Mouse (Mus musculus) limb, embryonic 10.5 days (tissue): ENCODE results near the gene Cldn34b2. TPM values are rescaled to one million over a fixed set of nuclear protein-coding genes. Genes with fewer than 3 reads are reported as not detected.
"Not testable (repeated sequence)": the region's sequence is repeated elsewhere in the genome, so short reads cannot be mapped to it uniquely, and the experiment has no call there.

Experiments used
- DNase-seq: peaks from one replicate; pipeline ENCODE4 v3.0.0-alpha.2; 2017; ENCODE audit warnings: low spot score
- H3K27ac ChIP-seq: fragments of 300-500 bp; sonication (generic); 2 replicates; pipeline ENCODE4 v1.5.1; 2016; ENCODE audit warnings: mild to moderate bottlenecking
- H3K27me3 ChIP-seq: fragments of 300-500 bp; sonication (generic); 2 replicates; pipeline ENCODE4 v1.6.1; 2016; ENCODE audit warnings: low read depth, mild to moderate bottlenecking; ENCODE audit not compliant: poor library complexity, severe bottlenecking
- H3K36me3 ChIP-seq: fragments of 300-500 bp; sonication (generic); 2 replicates; pipeline ENCODE4 v1.6.1; 2016; ENCODE audit warnings: mild to moderate bottlenecking, moderate library complexity
- H3K4me1 ChIP-seq: fragments of 300-500 bp; sonication (generic); 2 replicates; pipeline ENCODE4 v1.6.1; 2016
- H3K4me3 ChIP-seq: fragments of 300-500 bp; sonication (generic); 2 replicates; pipeline ENCODE4 v1.5.1; 2016; ENCODE audit warnings: mild to moderate bottlenecking, moderate library complexity
- H3K9me3 ChIP-seq: fragments of 300-500 bp; sonication (generic); replicated peaks from 2 replicates; pipeline ENCODE4 v1.6.1; 2016; ENCODE audit warnings: mild to moderate bottlenecking
- WGBS: fragments of 180-500 bp; shearing (Covaris S2); methylation state at CpG from one replicate; pipeline ENCODE4 v1.1.7; 2016; 5-methylcytosine and 5-hydroxymethylcytosine counted together
- polyA plus RNA-seq: library from polyadenylated mRNA; unstranded; fragments of >200 nt; fragmentation: Nextera tagmentation; extraction: Ambion mirVana; gene quantifications from 2 replicates; pipeline ENCODE4 v1.2.1, GENCODE M21; 2016

Gene Cldn34b2
- polyA plus RNA-seq, 1 experiment from 2014 or later, result not detected

- 83% methylated on average over 1 of the region's 2 CpGs for WGBS
- not testable (repeated sequence) for H3K27ac ChIP-seq, DNase-seq, H3K4me1 ChIP-seq, H3K9me3 ChIP-seq, H3K36me3 ChIP-seq, H3K4me3 ChIP-seq, H3K27me3 ChIP-seq
Observed at GRCm38 (mm10) chrX:155089693-155090092, 38.5 kb downstream of the Cldn34b2 start, which contains the start of gene Magea1. Magea1 (minus strand) TSS chrX:155089793.

Other genes with a start within 250 kb of the Cldn34b2 start
- gene Cldn34b1, start 238.1 kb downstream of the Cldn34b2 start, polyA plus RNA-seq, result not detected in 2 replicates
- gene Magea6, start 192.4 kb downstream of the Cldn34b2 start, polyA plus RNA-seq, result not detected in 2 replicates
- not detected in 2 replicates for gene Magea3, start 178.9 kb downstream of the Cldn34b2 start, polyA plus RNA-seq
- gene Magea8, start 132.6 kb downstream of the Cldn34b2 start, polyA plus RNA-seq, result not detected in 2 replicates
- gene Magea5, start 65.3 kb downstream of the Cldn34b2 start, polyA plus RNA-seq, result not detected in 2 replicates
- gene Magea1, start 38.6 kb downstream of the Cldn34b2 start, polyA plus RNA-seq, result not detected in 2 replicates
- gene Magea2, start 34.7 kb downstream of the Cldn34b2 start, polyA plus RNA-seq, result not detected in 2 replicates
- 50.8 and 58.7 TPM in 2 replicates for gene Sat1, start 88.0 kb upstream of the Cldn34b2 start, polyA plus RNA-seq
- 14.8 and 16.9 TPM in 2 replicates for gene Acot9, start 134.0 kb upstream of the Cldn34b2 start, polyA plus RNA-seq
- 246 and 252 TPM in 2 replicates for gene Prdx4, start 212.3 kb upstream of the Cldn34b2 start, polyA plus RNA-seq